Mouse (Mus musculus): ENCODE measurements around the gene Rnf111.

DNA sequence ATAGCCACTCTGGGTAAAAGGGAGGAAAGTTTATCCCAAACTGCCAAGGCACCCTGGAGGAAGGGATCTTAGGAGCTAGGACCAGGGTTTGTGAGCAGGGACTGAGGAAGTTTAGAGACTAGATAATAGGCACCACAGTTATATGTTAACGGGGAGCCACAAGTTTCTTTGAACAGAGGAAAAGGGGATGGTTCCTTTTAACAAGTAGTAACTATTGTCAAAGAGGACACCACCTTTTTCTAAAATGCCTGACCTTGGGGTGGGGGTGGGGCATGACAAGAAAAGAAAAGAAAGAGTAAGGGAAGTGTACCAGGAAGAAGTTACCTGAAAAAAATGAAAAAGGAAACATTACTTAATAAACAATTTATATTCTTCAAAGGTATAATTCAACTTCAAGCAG lies 12.3 kb downstream of the Rnf111 start:
- TF ChIP-seq MAX (IDR thresholded peaks at IDR 0.05; ENCODE audit: low read depth) (no peak), POLR2A (IDR thresholded peaks at IDR 0.05; ENCODE audit: insufficient read length, low read depth) (no peak), TCF12 (IDR thresholded peaks at IDR 0.05; ENCODE audit: insufficient read depth, poor library complexity, severe bottlenecking) (no peak), SRF (IDR thresholded peaks at IDR 0.05; ENCODE audit: control insufficient read depth, insufficient read length, low read depth) (no peak), E2F4 (IDR thresholded peaks at IDR 0.05; ENCODE audit: insufficient read depth) (no peak), POLR2AphosphoS2 (IDR thresholded peaks at IDR 0.05; ENCODE audit: insufficient read length, low read depth) (no peak), MYOG (IDR thresholded peaks at IDR 0.05; ENCODE audit: control insufficient read depth in 1 of 3, insufficient read depth in 1 of 3, insufficient read length in 2 of 3, low read depth in 2 of 3) (no peak), USF1 (IDR thresholded peaks at IDR 0.05; ENCODE audit: low read depth) (no peak), CEBPB (IDR thresholded peaks at IDR 0.05; ENCODE audit: insufficient read depth, poor library complexity, severe bottlenecking) (no peak), REST (IDR thresholded peaks at IDR 0.05; ENCODE audit: insufficient read depth, insufficient read length) (no peak), MYOD1 (IDR thresholded peaks at IDR 0.05; ENCODE audit: control insufficient read depth in 1 of 3, insufficient read length in 2 of 3, low read depth in 2 of 3) (no peak)
